Mouse (Mus musculus) midbrain, embryonic 11.5 days (tissue): ENCODE measurements at regions not wholly inside any gene's neighbourhood (a gene's known extent, or its start where the extent isn't known, plus 50 kb on each side); places are given as distances from the start of the nearest gene placed in this dataset.

ENCODE experiments used
- ATAC-seq: fragments of 200-750 bp; cut with Nextera tagmentation; 2 replicates; pipeline ENCODE4 v1.8.0; 2017; ENCODE audit warnings: moderate TSS enrichment, moderate library complexity; ENCODE audit not compliant: low FRiP score
- DNase-seq: peaks from one replicate; pipeline ENCODE4 v3.0.0; 2015; ENCODE audit warnings: low spot score; ENCODE audit errors: missing footprints
- H3K27ac ChIP-seq: fragments of 300-500 bp; sonication (generic); 2 replicates; pipeline ENCODE4 v1.5.1; 2014; ENCODE audit warnings: low read depth, low read length
- H3K27me3 ChIP-seq: fragments of 300-500 bp; sonication (generic); 2 replicates; pipeline ENCODE4 v1.6.1; 2014; ENCODE audit warnings: mild to moderate bottlenecking, low read length, moderate library complexity, mixed read lengths; ENCODE audit not compliant: control insufficient read depth, insufficient read depth
- H3K36me3 ChIP-seq: fragments of 300-500 bp; sonication (generic); 2 replicates; pipeline ENCODE4 v1.6.1; 2014; ENCODE audit warnings: mild to moderate bottlenecking, low read length, moderate library complexity, mixed read lengths; ENCODE audit not compliant: control insufficient read depth, insufficient read depth
- H3K4me1 ChIP-seq: fragments of 300-500 bp; sonication (generic); 2 replicates; pipeline ENCODE4 v1.6.1; 2014; ENCODE audit warnings: low read length; ENCODE audit not compliant: control insufficient read depth, insufficient read depth
- H3K4me2 ChIP-seq: fragments of 300-500 bp; sonication (generic); 2 replicates; pipeline ENCODE4 v1.6.1; 2014; ENCODE audit warnings: mild to moderate bottlenecking, moderate library complexity
- H3K4me3 ChIP-seq: fragments of 300-500 bp; sonication (generic); 2 replicates; pipeline ENCODE4 v1.5.1; 2014; ENCODE audit warnings: low read depth, low read length
- H3K9ac ChIP-seq: fragments of 300-500 bp; sonication (generic); 2 replicates; pipeline ENCODE4 v1.6.1; 2014; ENCODE audit warnings: low read length
- H3K9me3 ChIP-seq: fragments of 300-500 bp; sonication (generic); 2 replicates; pipeline ENCODE4 v1.6.1; 2016; ENCODE audit warnings: low read length; ENCODE audit not compliant: control insufficient read depth
- WGBS: fragments of 180-500 bp; shearing (Covaris S2); extraction: QIAGEN DNeasy Blood & Tissue Kit; methylation state at CpG from one replicate; pipeline ENCODE4 v1.1.7; 2014; 5-methylcytosine and 5-hydroxymethylcytosine counted together

DNA sequence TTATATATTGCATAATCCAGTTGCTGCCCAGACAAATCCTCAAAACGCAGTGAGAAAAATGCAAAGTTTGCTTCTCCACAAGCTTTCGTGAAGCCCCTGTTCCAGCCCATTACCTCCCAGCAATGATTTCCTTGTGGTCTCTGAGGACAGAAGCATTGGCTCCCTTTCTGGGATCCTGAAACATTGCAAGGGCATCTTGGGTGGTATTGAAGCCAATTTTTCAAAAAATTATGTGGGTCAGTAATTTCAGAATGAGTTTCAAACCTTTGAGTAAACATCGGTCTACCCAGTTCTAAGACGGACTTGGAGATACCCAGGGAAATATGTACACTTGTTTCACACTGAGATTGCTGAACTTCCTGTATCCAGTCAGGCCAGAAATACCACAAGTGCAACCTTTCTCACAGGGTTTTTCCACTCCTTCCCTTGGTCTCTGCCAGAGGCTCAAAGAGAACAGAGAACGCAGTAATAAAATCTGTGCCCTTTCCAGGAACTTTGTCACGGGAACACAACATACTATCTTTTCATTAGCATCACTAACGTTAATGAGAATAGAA lies 321.8 kb upstream of the Pitrm1 start:
- Histone ChIP-seq H3K4me3 (no peak overlapping the region), H3K4me1 (no peaks in the 10 kb centered on the region), H3K4me2 (no peak overlapping the region), H3K9ac (no peak overlapping the region), H3K9me3 (no peaks in the 10 kb centered on the region), H3K36me3 (no peaks in the 10 kb centered on the region), H3K27ac (no peak overlapping the region), H3K27me3 (no peaks in the 10 kb centered on the region)
- DNase-seq, result no peak
- ATAC-seq, result no peak
- WGBS, result 90% methylated on average over 7 of the region's 7 CpGs

DNA sequence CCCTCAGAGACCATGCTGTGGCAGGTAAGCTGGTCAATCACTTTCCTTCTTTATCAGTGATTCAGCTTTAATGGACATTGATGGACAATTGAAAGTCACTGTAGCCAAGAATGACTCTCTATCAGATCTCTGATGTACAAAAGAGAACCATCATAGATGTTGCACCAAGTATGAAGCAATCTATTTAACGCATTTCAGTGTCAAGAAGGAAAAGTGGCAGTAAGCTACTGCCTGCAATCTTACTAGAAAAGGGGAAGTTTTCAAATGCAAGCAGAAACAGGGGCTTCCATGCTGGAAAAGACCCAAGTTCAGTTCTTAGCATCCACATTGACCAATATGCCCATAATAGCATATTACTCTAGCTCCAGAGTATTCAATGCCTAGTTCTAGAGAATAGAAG lies 319.7 kb upstream of the Pitrm1 start:
- no peak for ATAC-seq
- no peaks in the 10 kb centered on the region for H3K4me1 ChIP-seq
- no peaks in the 10 kb centered on the region for H3K36me3 ChIP-seq
- DNase-seq, result no peak
- H3K4me3 ChIP-seq, result no peak overlapping the region
- no peaks in the 10 kb centered on the region for H3K27me3 ChIP-seq
- H3K27ac ChIP-seq, result no peak overlapping the region
- no peak overlapping the region for H3K9ac ChIP-seq
- no peaks in the 10 kb centered on the region for H3K9me3 ChIP-seq
- 98% methylated on average over 1 of the region's 1 CpGs for WGBS
- no peak overlapping the region for H3K4me2 ChIP-seq

DNA sequence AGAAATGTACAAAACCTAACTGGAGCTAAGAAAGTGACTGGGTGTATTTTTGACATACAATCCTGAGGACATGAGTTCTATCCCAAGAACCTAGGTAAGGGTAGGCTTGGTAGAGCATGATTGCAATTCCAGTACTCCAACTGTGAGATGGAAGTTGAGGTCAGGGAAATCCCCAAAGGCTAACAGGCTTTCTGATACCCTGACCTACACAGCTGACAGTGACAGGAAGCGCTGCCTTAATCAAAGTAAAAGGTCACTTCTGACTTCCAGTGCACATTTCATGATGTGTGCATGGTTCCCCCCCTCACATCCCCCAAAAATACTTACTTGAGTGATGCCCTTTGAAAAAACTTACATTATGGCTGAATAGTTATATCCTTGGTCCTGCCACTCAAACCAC lies 312.6 kb upstream of the Pitrm1 start:
- no peak for DNase-seq
- Histone ChIP-seq H3K27me3 (no peaks in the 10 kb centered on the region; the same call in 1 of the 2 replicates), H3K4me2 (no peak overlapping the region)

DNA sequence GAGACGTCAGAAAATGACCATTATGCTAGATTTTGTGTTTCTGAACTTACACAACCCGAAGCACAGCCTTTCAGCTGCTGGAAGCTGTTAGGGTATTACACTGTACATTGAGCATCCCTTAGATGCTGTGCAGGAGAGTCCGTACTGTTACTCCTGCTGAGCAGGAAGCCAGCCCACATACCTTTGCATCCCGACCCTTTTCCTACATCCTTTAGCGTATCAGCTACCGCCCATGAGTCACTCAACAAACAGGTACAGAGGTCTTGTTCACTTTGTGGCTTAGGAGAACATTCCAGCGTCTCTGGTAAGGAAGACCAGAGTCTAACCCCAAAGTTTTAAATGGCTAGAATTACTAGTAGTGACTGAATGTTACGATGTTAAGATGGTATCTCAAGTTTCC lies 311.4 kb upstream of the Pitrm1 start:
- Histone ChIP-seq H3K27me3 (no peaks in the 10 kb centered on the region; the same call in 1 of the 2 replicates), H3K4me2 (no peak overlapping the region), H3K4me3 (no peak overlapping the region), H3K9me3 (no peaks in the 10 kb centered on the region), H3K9ac (no peak overlapping the region), H3K27ac (no peak overlapping the region), H3K4me1 (no peaks in the 10 kb centered on the region), H3K36me3 (no peaks in the 10 kb centered on the region)
- 85% methylated on average over 8 of the region's 8 CpGs for WGBS
- ATAC-seq, result no peak
- no peak for DNase-seq

More for the DNA sequence above, 312.6 kb upstream of the Pitrm1 start:
- no peak overlapping the region for H3K4me3 ChIP-seq
- H3K4me1 ChIP-seq, result no peaks in the 10 kb centered on the region
- no peaks in the 10 kb centered on the region for H3K9me3 ChIP-seq
- no peak overlapping the region for H3K27ac ChIP-seq
- WGBS, result 87% methylated on average over 1 of the region's 1 CpGs
- no peaks in the 10 kb centered on the region for H3K36me3 ChIP-seq
- no peak for ATAC-seq
- H3K9ac ChIP-seq, result no peak overlapping the region

DNA sequence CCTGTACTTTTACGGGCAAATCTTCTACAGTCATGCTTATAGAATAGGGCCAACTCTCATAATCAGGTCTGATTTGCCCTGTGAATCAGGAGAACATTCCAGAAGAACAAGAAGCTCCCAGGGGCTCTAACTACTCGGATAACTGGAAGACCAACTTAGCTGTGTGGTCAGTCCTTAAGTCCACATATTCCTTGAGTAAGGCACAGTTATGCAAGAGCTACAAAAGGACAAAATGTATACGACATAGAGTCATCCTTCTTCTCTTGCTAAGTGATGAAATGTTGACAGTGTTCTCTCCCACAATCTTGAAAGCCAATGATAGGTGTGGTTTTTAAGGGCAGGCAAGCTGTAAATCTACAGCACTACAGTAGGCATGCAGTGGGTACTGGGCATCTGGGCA lies 310.7 kb upstream of the Pitrm1 start:
- 84% methylated on average over 3 of the region's 3 CpGs for WGBS
- ATAC-seq, result no peak
- Histone ChIP-seq H3K4me2 (no peak overlapping the region), H3K9me3 (no peaks in the 10 kb centered on the region), H3K9ac (no peak overlapping the region), H3K36me3 (no peaks in the 10 kb centered on the region), H3K27me3 (peaks cover 3% of the 10 kb centered on the region; the same call in 1 of the 2 replicates), H3K4me3 (no peak overlapping the region), H3K4me1 (no peaks in the 10 kb centered on the region), H3K27ac (no peak overlapping the region)
- no peak for DNase-seq

DNA sequence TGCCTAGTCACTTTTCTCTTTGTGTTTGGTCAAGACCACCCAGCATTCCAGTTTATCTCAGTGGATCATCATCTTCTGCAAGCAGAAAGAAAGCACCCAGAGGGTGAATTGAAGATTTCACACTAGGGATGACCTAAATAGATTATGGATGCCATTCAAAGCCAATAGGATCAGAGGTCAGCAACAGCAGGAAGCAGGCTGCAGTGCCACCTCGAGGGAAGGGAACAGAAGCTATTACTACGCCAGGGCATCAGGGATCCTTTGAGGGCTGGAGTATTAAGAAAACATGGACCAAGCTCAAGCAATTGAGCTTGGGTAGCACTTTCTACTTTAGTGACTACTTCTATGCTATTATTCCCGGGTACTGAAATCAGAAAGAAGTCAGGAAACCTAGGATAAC lies 307.1 kb upstream of the Pitrm1 start:
- DNase-seq (no peak), ATAC-seq (peak; percentile 46; the same call in 1 of the 2 replicates)
- no peak overlapping the region for H3K4me3 ChIP-seq
- H3K4me1 ChIP-seq, result no peaks in the 10 kb centered on the region
- 30% methylated on average over 3 of the region's 3 CpGs for WGBS
- H3K9ac ChIP-seq, result no peak overlapping the region
- no peaks in the 10 kb centered on the region for H3K36me3 ChIP-seq
- H3K27ac ChIP-seq, result no peak overlapping the region
- peaks cover 3% of the 10 kb centered on the region; the same call in 1 of the 2 replicates for H3K27me3 ChIP-seq
- no peaks in the 10 kb centered on the region for H3K9me3 ChIP-seq
- no peak overlapping the region for H3K4me2 ChIP-seq

DNA sequence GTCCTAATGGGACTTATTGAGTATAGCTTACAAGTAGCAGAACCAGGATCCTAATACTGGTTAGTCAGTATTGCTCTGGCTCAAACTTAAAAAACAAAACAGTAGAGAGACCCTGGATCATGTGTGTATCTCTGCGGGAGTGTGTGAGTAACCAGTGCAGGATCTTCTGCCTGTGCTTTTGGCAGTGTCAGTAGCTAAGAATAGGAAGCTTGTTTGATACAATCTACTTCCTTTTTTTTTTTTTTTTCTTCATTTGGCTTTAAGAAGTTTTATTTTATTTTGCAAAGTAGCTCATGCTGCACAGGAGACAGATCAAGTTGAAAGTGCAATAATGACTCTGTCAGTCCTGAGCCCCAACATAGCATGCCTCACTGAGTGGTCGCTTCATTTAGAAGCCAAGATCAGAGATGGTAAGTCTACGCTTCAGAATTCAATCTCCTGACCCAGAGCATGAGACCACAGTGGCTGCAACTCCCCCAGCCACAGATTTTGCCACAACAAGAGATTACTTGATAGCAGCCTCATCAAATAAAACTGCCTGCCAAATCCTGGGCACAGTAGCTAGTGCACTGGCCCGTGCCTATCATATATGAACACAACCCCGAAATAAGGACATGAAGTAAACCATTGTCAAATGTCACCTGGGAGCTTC lies 306.4 kb upstream of the Pitrm1 start:
- H3K27me3 ChIP-seq, result peaks cover 3% of the 10 kb centered on the region; the same call in 1 of the 2 replicates
- no peaks in the 10 kb centered on the region for H3K36me3 ChIP-seq
- H3K4me2 ChIP-seq, result no peak overlapping the region
- no peak overlapping the region for H3K4me3 ChIP-seq
- no peaks in the 10 kb centered on the region for H3K4me1 ChIP-seq
- no peak overlapping the region for H3K9ac ChIP-seq
- WGBS, result 81% methylated on average over 5 of the region's 5 CpGs
- no peak overlapping the region for H3K27ac ChIP-seq
- no peaks in the 10 kb centered on the region for H3K9me3 ChIP-seq
- no peak for ATAC-seq
- no peak for DNase-seq

DNA sequence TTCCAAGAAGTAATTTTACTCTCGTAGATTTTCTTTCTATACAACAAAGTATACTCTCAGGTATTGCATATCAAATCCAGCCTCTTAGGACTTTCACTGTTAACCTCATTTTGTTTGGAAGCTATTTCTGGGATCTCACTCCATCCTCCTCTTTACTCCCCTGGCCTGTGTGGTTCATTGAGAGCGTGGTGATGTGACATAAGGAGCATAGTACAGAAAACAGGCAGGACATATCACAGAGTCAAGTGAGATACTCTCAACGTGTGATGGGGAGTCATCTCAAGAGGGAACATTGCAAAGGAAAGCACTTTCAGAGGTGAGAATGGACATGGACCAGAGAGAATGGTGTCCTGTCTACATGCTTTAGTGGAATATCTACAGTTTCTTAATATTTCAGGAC lies 297.8 kb upstream of the Pitrm1 start:
- DNase-seq, result no peak
- H3K4me1 ChIP-seq, result peaks cover 2% of the 10 kb centered on the region; the same call in 1 of the 2 replicates
- no peak for ATAC-seq
- H3K4me3 ChIP-seq, result no peak overlapping the region
- no peaks in the 10 kb centered on the region; the same call in 1 of the 2 replicates for H3K27me3 ChIP-seq
- H3K36me3 ChIP-seq, result no peaks in the 10 kb centered on the region
- H3K9ac ChIP-seq, result no peak overlapping the region
- WGBS, result 89% methylated on average over 3 of the region's 3 CpGs
- no peaks in the 10 kb centered on the region for H3K9me3 ChIP-seq
- no peak overlapping the region for H3K4me2 ChIP-seq
- H3K27ac ChIP-seq, result no peak overlapping the region

DNA sequence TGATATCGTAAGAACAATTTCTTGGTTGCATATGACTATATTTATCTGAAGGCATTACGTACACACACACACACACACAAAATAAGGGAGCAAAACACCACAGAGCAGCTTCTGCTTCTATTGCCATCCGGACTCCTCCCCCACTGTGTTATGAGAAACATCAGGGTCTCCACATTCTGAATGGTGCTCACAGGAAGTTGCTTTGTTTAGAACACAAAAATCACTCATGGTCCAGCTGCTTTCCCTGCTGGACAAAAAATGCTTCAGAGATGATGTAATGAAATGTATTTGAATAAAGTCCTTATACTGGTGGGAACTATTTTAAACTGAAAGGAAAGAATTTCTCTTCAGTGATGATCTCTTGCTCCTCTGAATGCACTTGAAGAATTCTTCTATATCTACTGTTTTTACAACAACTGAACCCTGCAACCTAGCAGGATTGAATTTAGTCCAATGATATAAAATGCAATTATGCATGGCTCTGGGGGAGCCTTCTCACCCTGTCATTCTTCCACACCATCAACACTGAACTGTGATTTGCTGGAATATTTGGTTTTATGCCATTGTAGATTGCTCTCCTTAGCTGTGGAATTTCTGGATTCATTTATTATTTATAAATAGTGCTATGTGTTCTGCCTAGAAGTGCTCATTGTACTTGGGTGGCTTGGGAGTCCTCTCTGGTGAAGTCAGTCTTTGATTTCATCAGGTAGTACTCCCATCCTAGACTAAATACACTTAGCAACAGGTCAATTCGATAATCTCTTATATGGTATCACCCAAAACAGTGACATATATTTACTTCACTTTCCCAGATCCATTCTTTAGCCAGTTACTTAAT lies 296.7 kb upstream of the Pitrm1 start:
- ATAC-seq (peak; percentile 82), DNase-seq (no peak)
- H3K4me2 ChIP-seq, result no peak overlapping the region
- no peaks in the 10 kb centered on the region for H3K9me3 ChIP-seq
- H3K27me3 ChIP-seq, result no peaks in the 10 kb centered on the region
- H3K27ac ChIP-seq, result no peak overlapping the region
- 69% methylated on average over 4 of the region's 4 CpGs for WGBS
- no peaks in the 10 kb centered on the region for H3K36me3 ChIP-seq
- H3K4me3 ChIP-seq, result no peak overlapping the region
- H3K9ac ChIP-seq, result no peak overlapping the region
- H3K4me1 ChIP-seq, result peaks cover 2% of the 10 kb centered on the region; the same call in 1 of the 2 replicates
